Mouse (Mus musculus) lung, adult 2 months (tissue): ENCODE data around the gene Slc38a1. TPM values are rescaled to one million over a fixed set of nuclear protein-coding genes. Genes with fewer than 3 reads are reported as not detected.

Experiments
- DNase-seq: peaks from one replicate; pipeline ENCODE4 v3.0.0; 2022
- H3K4me1 ChIP-seq: fragments of 200-500 bp; 2 replicates; pipeline ENCODE4 v1.6.1; 2011; ENCODE audit warnings: low read length; ENCODE audit not compliant: control insufficient read depth, insufficient read depth
- H3K4me3 ChIP-seq: fragments of 200-500 bp; replicated peaks from 2 replicates; pipeline ENCODE3; 2011; ENCODE audit warnings: low read depth, mild to moderate bottlenecking, control low read depth, low read length; ENCODE audit errors: extremely low read depth
- CTCF ChIP-seq: fragments of 200-500 bp; IDR thresholded peaks from 2 replicates; pipeline ENCODE4 v1.5.1; 2011; ENCODE audit warnings: mild to moderate bottlenecking, low read length, control low read depth; ENCODE audit not compliant: insufficient read depth
- POLR2A ChIP-seq: fragments of 200-500 bp; IDR thresholded peaks from 2 replicates; pipeline ENCODE4 v1.6.1; 2011; ENCODE audit warnings: low read depth, mild to moderate bottlenecking, control low read depth, low read length, borderline replicate concordance; ENCODE audit errors: extremely low read depth
- WGBS: fragments of 180-500 bp; shearing (Covaris S2); methylation state at CpG from one replicate; pipeline ENCODE4 v1.1.7; 2018; 5-methylcytosine and 5-hydroxymethylcytosine counted together
- polyA plus RNA-seq: library from polyadenylated mRNA; depleted of rRNA; stranded (reverse); fragments of >200 nt; gene quantifications from 2 replicates; pipeline ENCODE4 v1.2.3, GENCODE M21; 2012; rRNA removed

Gene Slc38a1
- polyA plus RNA-seq, 1 experiment = 19.9 TPM

GRCm38 (mm10) chr15:96551107-96551506 is 91.6 kb downstream of the Slc38a1 start:
- H3K4me3 ChIP-seq = no peak overlapping the region
- 85% methylated on average over 8 of the region's 8 CpGs for WGBS
- H3K4me1 ChIP-seq = peaks cover 2% of the 10 kb centered on the region; the same call in 1 of the 2 replicates
- DNase-seq = no peak
- TF ChIP-seq CTCF = no peak
- TF ChIP-seq POLR2A = no peak

DNA sequence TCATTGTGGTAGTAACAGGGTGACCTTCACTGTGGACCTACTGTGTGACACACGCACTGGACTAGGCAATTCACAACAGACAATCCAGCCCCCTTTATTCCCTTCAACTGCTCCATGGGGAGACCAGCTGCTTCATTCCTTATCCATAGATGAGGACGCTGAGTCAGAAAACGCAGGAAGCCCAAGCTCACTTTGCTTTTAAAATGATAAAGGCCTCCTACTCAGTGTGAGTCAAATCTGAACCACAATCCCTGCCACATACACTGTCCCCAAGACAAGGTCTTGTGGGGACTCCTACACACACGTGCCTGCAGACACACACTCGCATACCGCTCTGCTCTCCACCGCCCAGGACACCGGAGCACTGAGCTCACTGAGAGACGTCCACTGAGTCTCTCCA is 94.3 kb downstream of the Slc38a1 start:
- WGBS = 94% methylated on average over 9 of the region's 9 CpGs
- no peak overlapping the region for H3K4me3 ChIP-seq

GRCm38 (mm10) chr15:96547256-96548195 is 95.2 kb downstream of the Slc38a1 start:
- DNase-seq = peak; percentile 41
- 50% methylated on average over 21 of the region's 21 CpGs for WGBS
- TF ChIP-seq CTCF (no peak), POLR2A (no peak)
- peaks cover 2% of the 10 kb centered on the region; the same call in 1 of the 2 replicates for H3K4me1 ChIP-seq
- H3K4me3 ChIP-seq = no peak overlapping the region

More for the DNA sequence above, 94.3 kb downstream of the Slc38a1 start:
- H3K4me1 ChIP-seq = peaks cover 2% of the 10 kb centered on the region; the same call in 1 of the 2 replicates
- TF ChIP-seq CTCF = no peak
- TF ChIP-seq POLR2A = no peak
- no peak for DNase-seq

DNA sequence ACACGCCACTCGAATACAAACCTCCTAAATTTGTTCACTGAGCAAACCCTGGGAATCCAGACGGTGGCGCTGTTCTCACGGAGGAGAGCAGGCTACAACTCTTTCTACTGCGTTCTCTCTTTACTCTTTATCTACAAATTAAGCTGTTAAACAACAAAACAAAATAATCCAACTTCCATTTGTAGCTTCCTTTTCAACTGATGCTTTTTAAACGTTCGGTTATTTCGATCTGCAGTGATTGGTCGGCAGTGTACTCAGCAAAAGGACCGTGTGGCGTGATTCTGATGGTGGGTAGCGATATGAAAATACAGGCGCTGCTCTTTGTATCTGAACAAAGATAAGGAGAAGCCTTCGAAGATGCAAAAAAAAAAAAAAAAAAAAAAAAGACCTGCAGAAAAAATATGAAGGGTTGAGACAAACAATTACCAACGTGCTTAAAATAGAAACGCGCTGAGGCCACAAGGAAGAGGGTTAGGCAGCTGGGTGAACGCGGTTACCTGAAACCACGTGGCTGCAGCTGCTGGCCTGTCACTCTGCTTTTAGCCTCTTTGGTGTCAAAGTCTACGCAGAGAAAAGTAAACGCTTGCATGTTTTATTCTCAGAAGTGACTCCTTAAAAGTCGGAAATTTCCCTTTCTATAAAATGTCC is 99.4 kb downstream of the Slc38a1 start:
- under 1% methylated on average over 24 of the region's 24 CpGs for WGBS
- Histone ChIP-seq H3K4me3 (peak overlapping the region; percentile 59), H3K4me1 (peaks cover 2% of the 10 kb centered on the region; the same call in 1 of the 2 replicates)
- TF ChIP-seq POLR2A (no peak), CTCF (peak; percentile 81)
- peak; percentile 54 for DNase-seq

DNA sequence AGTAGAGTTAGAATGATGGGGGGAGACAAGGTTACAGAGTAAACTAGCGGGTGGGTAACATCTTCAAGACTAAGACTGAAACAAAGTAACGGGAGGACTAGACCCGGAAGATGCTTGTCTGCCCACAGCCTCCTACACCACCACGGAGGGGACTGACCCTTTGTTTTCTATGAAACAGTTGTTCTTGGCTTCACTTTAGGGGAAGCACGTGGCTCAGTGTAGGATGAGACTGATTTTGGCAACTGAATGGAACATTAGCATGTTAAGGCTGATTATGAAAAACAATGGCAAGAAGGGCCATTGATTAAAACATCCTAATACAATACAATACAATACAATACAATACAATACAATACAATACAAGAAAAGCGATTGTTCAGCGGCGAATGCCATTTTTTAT is 100.6 kb downstream of the Slc38a1 start:
- TF ChIP-seq POLR2A (no peak), CTCF (no peak)
- no peak for DNase-seq
- Histone ChIP-seq H3K4me1 (no peaks in the 10 kb centered on the region), H3K4me3 (no peak overlapping the region)
- 74% methylated on average over 8 of the region's 8 CpGs for WGBS

GRCm38 (mm10) chr15:96537272-96537671 is 105.4 kb downstream of the Slc38a1 start:
- WGBS = 74% methylated on average over 11 of the region's 11 CpGs
- Histone ChIP-seq H3K4me3 (no peak overlapping the region), H3K4me1 (no peaks in the 10 kb centered on the region)
- no peak for DNase-seq
- TF ChIP-seq CTCF (no peak), POLR2A (no peak)

GRCm38 (mm10) chr15:96536412-96536811 is 106.3 kb downstream of the Slc38a1 start:
- Histone ChIP-seq H3K4me3 (no peak overlapping the region), H3K4me1 (no peaks in the 10 kb centered on the region)
- 90% methylated on average over 7 of the region's 7 CpGs for WGBS
- TF ChIP-seq POLR2A (no peak), CTCF (no peak)
- no peak for DNase-seq

DNA sequence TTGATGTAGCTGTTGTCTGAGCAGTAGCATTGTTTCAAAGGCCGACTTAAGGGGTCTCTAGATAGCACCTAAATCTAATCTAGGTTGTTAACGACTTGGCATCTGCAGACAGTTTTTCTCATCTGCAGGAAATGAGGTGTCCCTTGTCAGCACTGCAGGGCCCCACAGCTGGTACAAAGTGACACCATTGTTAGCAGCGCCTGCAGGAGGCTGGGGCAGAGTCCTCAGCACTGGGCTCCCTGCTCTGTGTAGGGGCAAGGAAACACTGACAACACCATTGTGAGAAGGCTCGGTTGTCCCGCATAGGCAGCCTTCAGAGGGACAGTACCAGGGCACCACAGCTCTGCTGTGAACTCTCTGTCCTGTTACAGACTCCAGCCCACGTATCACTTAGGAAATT is 115.0 kb downstream of the Slc38a1 start:
- Histone ChIP-seq H3K4me3 (no peak overlapping the region), H3K4me1 (no peaks in the 10 kb centered on the region)
- TF ChIP-seq CTCF = no peak
- no peak for TF ChIP-seq POLR2A
- no peak for DNase-seq
- WGBS = 48% methylated on average over 6 of the region's 6 CpGs

DNA sequence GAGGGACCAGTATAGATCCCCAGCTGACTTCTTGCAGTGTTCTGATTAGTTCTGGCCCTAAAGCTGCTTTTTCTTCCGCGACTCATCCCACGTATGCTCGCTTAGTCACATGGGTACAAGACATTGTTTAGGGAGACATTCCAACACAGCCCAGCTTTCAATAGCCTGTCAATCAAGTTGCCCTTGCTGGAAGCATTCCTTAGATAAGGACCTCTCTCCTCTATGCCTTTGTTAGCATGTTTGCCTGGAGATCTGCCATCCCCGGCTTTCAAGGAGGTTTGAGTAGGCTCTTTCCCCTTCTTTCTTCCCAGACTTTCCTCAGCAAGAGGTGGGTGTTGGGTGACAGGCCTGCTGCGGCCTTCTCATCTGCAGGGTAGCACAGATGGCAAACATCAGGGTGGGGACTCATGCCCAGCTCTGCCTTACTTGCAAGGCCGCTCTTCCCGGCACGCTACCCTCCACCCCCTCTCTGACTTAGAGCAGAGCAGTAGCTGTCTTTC is 118.4 kb downstream of the Slc38a1 start:
- TF ChIP-seq CTCF (no peak), POLR2A (no peak)
- H3K4me3 ChIP-seq = no peak overlapping the region
- peak; percentile 60 for DNase-seq
- no peaks in the 10 kb centered on the region for H3K4me1 ChIP-seq
- 25% methylated on average over 9 of the region's 9 CpGs for WGBS

Other genes starting within 250 kb of the Slc38a1 start
- 21.3 and 24.6 TPM in 2 replicates for gene Scaf11, start 182.1 kb downstream of the Slc38a1 start, polyA plus RNA-seq
- 23.0 and 37.9 TPM in 2 replicates for gene Slc38a2, start 56.8 kb upstream of the Slc38a1 start, polyA plus RNA-seq